Comparison of ENCODE assay signal across 8 mouse cellular contexts in genomic region chr15:78174887-78175245, GRCm38 (mm10). TPM values are rescaled to one million over a fixed set of nuclear protein-coding genes. Genes with fewer than 3 reads are reported as not detected.
A peak's percentile ranks its signal among the peaks of the same experiment; 100 is the strongest.
DNase-seq lines count a peak whose midpoint lies in the region; ATAC-seq and TF ChIP-seq lines count a peak whose summit lies in the region.

No protein-coding gene starts in this region.

- peak overlapping the region; percentile 60 for H3K4me2 ChIP-seq in lung, embryonic 16.5 days (ENCODE audit: low read depth, low read length)
- peak overlapping the region; percentile 60 for H3K4me2 ChIP-seq in limb, embryonic 12.5 days

- 72% methylated on average over 6 of the region's 6 CpGs for WGBS in lung, embryonic 16.5 days
- 77% methylated on average over 6 of the region's 6 CpGs for WGBS in forebrain, embryonic 10.5 days
- 77% methylated on average over 6 of the region's 6 CpGs for WGBS in limb, embryonic 12.5 days
- 75% methylated on average over 6 of the region's 6 CpGs for WGBS in small intestine, adult 2 months
- 76% methylated on average over 6 of the region's 6 CpGs for WGBS in lung, adult 2 months

- H3K4me3 ChIP-seq in lung, embryonic 16.5 days (ENCODE audit: low read length), result peak overlapping the region; percentile 46
- H3K4me3 ChIP-seq in forebrain, embryonic 10.5 days, result peak overlapping the region; percentile 70
- peak overlapping the region; percentile 65 for H3K4me3 ChIP-seq in limb, embryonic 12.5 days (replicated peaks)
- H3K4me3 ChIP-seq in small intestine, adult 2 months (ENCODE audit: low read depth, low read length), result peak overlapping the region; percentile 54; the same call in 1 of the 2 replicates
- no peak overlapping the region for H3K4me3 ChIP-seq in lung, adult 2 months (replicated peaks; ENCODE audit: extremely low read depth, low read depth, low read length)

- H3K9ac ChIP-seq in lung, embryonic 16.5 days (ENCODE audit: low read length), result peak overlapping the region; percentile 66
- H3K9ac ChIP-seq in limb, embryonic 12.5 days (replicated peaks), result peak overlapping the region; percentile 50; the same call in 1 of the 2 replicates

- no peak for TF ChIP-seq POLR2A in small intestine, adult 2 months (IDR thresholded peaks at IDR 0.05; ENCODE audit: low read depth, low read length)
- no peak for TF ChIP-seq POLR2A in lung, adult 2 months (IDR thresholded peaks at IDR 0.05; ENCODE audit: borderline replicate concordance, extremely low read depth, low read depth, low read length)

- H3K27ac ChIP-seq in lung, embryonic 16.5 days (ENCODE audit: low read length), result no peak overlapping the region
- H3K27ac ChIP-seq in forebrain, embryonic 10.5 days, result peak overlapping the region; percentile 88
- H3K27ac ChIP-seq in limb, embryonic 12.5 days, result no peak overlapping the region
- no peak overlapping the region for H3K27ac ChIP-seq in small intestine, adult 2 months (ENCODE audit: insufficient read depth, low read depth, low read length)

- H3K4me1 ChIP-seq in lung, embryonic 16.5 days (replicated peaks; ENCODE audit: control insufficient read depth, insufficient read depth, low read length), result peaks cover 15% of the 10 kb centered on the region
- peaks cover 38% of the 10 kb centered on the region for H3K4me1 ChIP-seq in forebrain, embryonic 10.5 days
- H3K4me1 ChIP-seq in limb, embryonic 12.5 days (replicated peaks), result peaks cover 22% of the 10 kb centered on the region
- H3K4me1 ChIP-seq in small intestine, adult 2 months (ENCODE audit: control insufficient read depth, insufficient read depth, insufficient read length, low read length), result peaks cover 13% of the 10 kb centered on the region
- peaks cover 7% of the 10 kb centered on the region; the same call in 1 of the 2 replicates for H3K4me1 ChIP-seq in lung, adult 2 months (ENCODE audit: control insufficient read depth, insufficient read depth, low read length)

- no peak for ATAC-seq in lung, embryonic 16.5 days (ENCODE audit: low read depth)
- ATAC-seq in limb, embryonic 12.5 days (ENCODE audit: insufficient number of reproducible peaks, insufficient read depth, low FRiP score, low TSS enrichment, low read depth), result no peak

- TF ChIP-seq CTCF in small intestine, adult 2 months (IDR thresholded peaks at IDR 0.05; ENCODE audit: extremely low read depth, insufficient read length, insufficient replicate concordance, low read depth, low read length), result no peak
- TF ChIP-seq CTCF in lung, adult 2 months (IDR thresholded peaks at IDR 0.05; ENCODE audit: insufficient read depth, low read length), result no peak

- H3K27me3 ChIP-seq in lung, embryonic 16.5 days (ENCODE audit: control insufficient read depth, insufficient read depth, low read depth, low read length), result no peaks in the 10 kb centered on the region
- H3K27me3 ChIP-seq in forebrain, embryonic 10.5 days (ENCODE audit: poor library complexity, severe bottlenecking), result no peaks in the 10 kb centered on the region; the same call in 1 of the 2 replicates
- no peaks in the 10 kb centered on the region for H3K27me3 ChIP-seq in limb, embryonic 12.5 days
- no peaks in the 10 kb centered on the region for H3K27me3 ChIP-seq in small intestine, adult 2 months (ENCODE audit: control insufficient read depth, insufficient read depth, low read length)

- no peak for DNase-seq in lung, postnatal 10 days
- DNase-seq in forebrain, embryonic 10.5 days (ENCODE audit: extremely low spot score, low spot score), result no peak
- no peak for DNase-seq in adrenal gland, postnatal 36 days
- DNase-seq in adrenal gland, postnatal 10 days, result no peak
- no peak for DNase-seq in lung, adult 2 months

- no peaks in the 10 kb centered on the region for H3K9me3 ChIP-seq in lung, embryonic 16.5 days (ENCODE audit: control insufficient read depth, low read length)
- no peaks in the 10 kb centered on the region for H3K9me3 ChIP-seq in forebrain, embryonic 10.5 days
- no peaks in the 10 kb centered on the region for H3K9me3 ChIP-seq in limb, embryonic 12.5 days

- no peaks in the 10 kb centered on the region for H3K36me3 ChIP-seq in lung, embryonic 16.5 days (ENCODE audit: control insufficient read depth, insufficient read depth, low read length)
- H3K36me3 ChIP-seq in forebrain, embryonic 10.5 days (replicated peaks), result peaks cover 16% of the 10 kb centered on the region
- H3K36me3 ChIP-seq in limb, embryonic 12.5 days, result peaks cover 8% of the 10 kb centered on the region; the same call in 1 of the 2 replicates
- H3K36me3 ChIP-seq in small intestine, adult 2 months (ENCODE audit: control insufficient read depth, insufficient read depth, low read length), result no peaks in the 10 kb centered on the region

RNA-seq across cellular contexts. Expression of gene Ift27, which starts 1.0 kb away (rescaled TPM):
- polyA plus RNA-seq in lung, embryonic 16.5 days (2015; fragmentation: Nextera tagmentation; extraction: Ambion mirVana), result 89.4 and 90.1 TPM in 2 replicates
- 158 and 162 TPM in 2 replicates for polyA plus RNA-seq in forebrain, embryonic 10.5 days (2016; fragmentation: Nextera tagmentation; extraction: Ambion mirVana)
- polyA plus RNA-seq in limb, embryonic 12.5 days (2016; fragmentation: Nextera tagmentation; extraction: Ambion mirVana), result 93.9 and 98.1 TPM in 2 replicates
- polyA plus RNA-seq in small intestine, adult 2 months (2012; rRNA removed), result 9.3 and 18.7 TPM in 2 replicates
- total RNA-seq in adrenal gland, postnatal 36 days (2021), result 10 to 100 TPM; 16.0 to 18.8 TPM
- 10 to 100 TPM; 19.4 to 22.9 TPM for total RNA-seq in adrenal gland, postnatal 10 days (2021)
- polyA plus RNA-seq in lung, adult 2 months (2012; rRNA removed), result 42.1 and 52.9 TPM in 2 replicates

RNA-seq across cellular contexts. Expression of gene Pvalb, which starts 31.3 kb away (rescaled TPM):
- 0.21 TPM in 1 of 2 replicates, not detected in the other for polyA plus RNA-seq in lung, embryonic 16.5 days (2015; fragmentation: Nextera tagmentation; extraction: Ambion mirVana)
- not detected in 2 replicates for polyA plus RNA-seq in forebrain, embryonic 10.5 days (2016; fragmentation: Nextera tagmentation; extraction: Ambion mirVana)
- not detected in 2 replicates for polyA plus RNA-seq in limb, embryonic 12.5 days (2016; fragmentation: Nextera tagmentation; extraction: Ambion mirVana)
- not detected in 2 replicates for polyA plus RNA-seq in small intestine, adult 2 months (2012; rRNA removed)
- total RNA-seq in adrenal gland, postnatal 36 days (2021), result not detected
- total RNA-seq in adrenal gland, postnatal 10 days (2021), result 100 to 1,000 TPM; 132 to 141 TPM
- polyA plus RNA-seq in lung, adult 2 months (2012; rRNA removed), result 6.2 TPM in 1 of 2 replicates, not detected in the other

RNA-seq across cellular contexts. Expression of gene Cacng2, which starts 55.0 kb away (rescaled TPM):
- polyA plus RNA-seq in lung, embryonic 16.5 days (2015; fragmentation: Nextera tagmentation; extraction: Ambion mirVana), result 0.05 TPM in 1 of 2 replicates, not detected in the other
- 0.05 and 0.20 TPM in 2 replicates for polyA plus RNA-seq in forebrain, embryonic 10.5 days (2016; fragmentation: Nextera tagmentation; extraction: Ambion mirVana)
- not detected in 2 replicates for polyA plus RNA-seq in limb, embryonic 12.5 days (2016; fragmentation: Nextera tagmentation; extraction: Ambion mirVana)
- polyA plus RNA-seq in small intestine, adult 2 months (2012; rRNA removed), result 0.04 TPM in 1 of 2 replicates, not detected in the other
- total RNA-seq in adrenal gland, postnatal 36 days (2021), result under 1 TPM; 0.20 to 0.26 TPM
- under 1 TPM; 0.39 to 0.48 TPM for total RNA-seq in adrenal gland, postnatal 10 days (2021)
- polyA plus RNA-seq in lung, adult 2 months (2012; rRNA removed), result not detected in 2 replicates
